Mouse (Mus musculus): Measurements from ENCODE around the gene Ocrl. TPM values are rescaled to one million over a fixed set of nuclear protein-coding genes. Genes with fewer than 3 reads are reported as not detected.

Ocrl gene
- polyA plus RNA-seq, 1 experiment from 2014 or later = 27.3 TPM

- Histone ChIP-seq H3K36me3 (peaks cover 25% of the 10 kb centered on the region), H3K9ac (replicated peaks) (no peak overlapping the region), H3K9me3 (no peaks in the 10 kb centered on the region), H3K4me3 (replicated peaks) (no peak overlapping the region), H3K4me2 (replicated peaks) (no peak overlapping the region), H3K4me1 (replicated peaks) (no peaks in the 10 kb centered on the region), H3K27ac (no peak overlapping the region), H3K27me3 (no peaks in the 10 kb centered on the region)
- 71% methylated on average over 3 of the region's 3 CpGs for WGBS
- no peak for ATAC-seq
Observed at GRCm38 (mm10) chrX:47927981-47928380, 15.8 kb downstream of the Ocrl start.

- 81% methylated on average over 3 of the region's 3 CpGs for WGBS
Observed at GRCm38 (mm10) chrX:47930449-47930848, 18.3 kb downstream of the Ocrl start.

GRCm38 (mm10) chrX:47934352-47934751 lies 22.2 kb downstream of the Ocrl start:
- H3K4me3 ChIP-seq (replicated peaks) = no peak overlapping the region
- no peak overlapping the region for H3K27ac ChIP-seq
- no peaks in the 10 kb centered on the region for H3K27me3 ChIP-seq
- WGBS = 94% methylated on average over 11 of the region's 11 CpGs
- peaks cover 26% of the 10 kb centered on the region for H3K36me3 ChIP-seq
- H3K9me3 ChIP-seq = no peaks in the 10 kb centered on the region; the same call in 1 of the 2 replicates
- no peak for ATAC-seq
- H3K4me2 ChIP-seq (replicated peaks) = no peak overlapping the region
- no peak overlapping the region for H3K9ac ChIP-seq (replicated peaks)
- peaks cover 6% of the 10 kb centered on the region; the same call in 1 of the 2 replicates for H3K4me1 ChIP-seq (replicated peaks)

More at GRCm38 (mm10) chrX:47930449-47930848, 18.3 kb downstream of the Ocrl start:
- H3K27ac ChIP-seq = no peak overlapping the region
- H3K27me3 ChIP-seq = no peaks in the 10 kb centered on the region
- no peak for ATAC-seq
- no peak overlapping the region for H3K4me2 ChIP-seq (replicated peaks)
- H3K36me3 ChIP-seq = peaks cover 31% of the 10 kb centered on the region
- H3K4me3 ChIP-seq (replicated peaks) = no peak overlapping the region
- H3K4me1 ChIP-seq (replicated peaks) = no peaks in the 10 kb centered on the region
- no peak overlapping the region for H3K9ac ChIP-seq (replicated peaks)
- H3K9me3 ChIP-seq = no peaks in the 10 kb centered on the region

- no peak for ATAC-seq
- no peak overlapping the region for H3K9ac ChIP-seq (replicated peaks)
Observed at GRCm38 (mm10) chrX:47936885-47937284, 24.7 kb downstream of the Ocrl start.

GRCm38 (mm10) chrX:47937740-47938139 lies 25.6 kb downstream of the Ocrl start:
- Histone ChIP-seq H3K4me2 (replicated peaks) (no peak overlapping the region), H3K4me1 (replicated peaks) (peaks cover 6% of the 10 kb centered on the region; the same call in 1 of the 2 replicates), H3K27me3 (no peaks in the 10 kb centered on the region), H3K4me3 (replicated peaks) (no peak overlapping the region), H3K9me3 (no peaks in the 10 kb centered on the region; the same call in 1 of the 2 replicates), H3K27ac (peak overlapping the region; percentile 35; the same call in 1 of the 2 replicates), H3K36me3 (0 out of 2 replicates have a peak, but pooled peaks cover 7% of the 10 kb centered on the region), H3K9ac (replicated peaks) (no peak overlapping the region)
- ATAC-seq = peak; percentile 65; the same call in 1 of the 2 replicates
- WGBS = 29% methylated on average over 2 of the region's 2 CpGs

More at GRCm38 (mm10) chrX:47936885-47937284, 24.7 kb downstream of the Ocrl start:
- Histone ChIP-seq H3K4me2 (replicated peaks) (no peak overlapping the region), H3K4me1 (replicated peaks) (peaks cover 6% of the 10 kb centered on the region; the same call in 1 of the 2 replicates), H3K27ac (no peak overlapping the region), H3K9me3 (no peaks in the 10 kb centered on the region; the same call in 1 of the 2 replicates), H3K36me3 (peaks cover 12% of the 10 kb centered on the region), H3K4me3 (replicated peaks) (no peak overlapping the region), H3K27me3 (no peaks in the 10 kb centered on the region)
- WGBS = 35% methylated on average over 5 of the region's 5 CpGs

GRCm38 (mm10) chrX:47949729-47950128 lies 37.5 kb downstream of the Ocrl start:
- Histone ChIP-seq H3K36me3 (peaks cover 14% of the 10 kb centered on the region; the same call in 1 of the 2 replicates), H3K4me3 (replicated peaks) (no peak overlapping the region), H3K27ac (peak overlapping the region; percentile 51), H3K9me3 (no peaks in the 10 kb centered on the region), H3K4me1 (replicated peaks) (0 out of 2 replicates have a peak, but pooled peaks cover 3% of the 10 kb centered on the region), H3K27me3 (no peaks in the 10 kb centered on the region), H3K9ac (replicated peaks) (no peak overlapping the region), H3K4me2 (replicated peaks) (no peak overlapping the region)
- WGBS = 23% methylated on average over 3 of the region's 3 CpGs
- peak; percentile 91 for ATAC-seq

- Histone ChIP-seq H3K9ac (replicated peaks) (no peak overlapping the region), H3K9me3 (no peaks in the 10 kb centered on the region)
- WGBS = 93% methylated on average over 3 of the region's 3 CpGs
Observed at GRCm38 (mm10) chrX:47962579-47962978, 50.4 kb downstream of the Ocrl start.

GRCm38 (mm10) chrX:47970371-47970770 lies 58.2 kb downstream of the Ocrl start:
- Histone ChIP-seq H3K27ac (no peak overlapping the region), H3K4me1 (replicated peaks) (no peaks in the 10 kb centered on the region), H3K36me3 (no peaks in the 10 kb centered on the region), H3K9me3 (no peaks in the 10 kb centered on the region), H3K9ac (replicated peaks) (no peak overlapping the region), H3K4me2 (replicated peaks) (no peak overlapping the region), H3K4me3 (replicated peaks) (no peak overlapping the region), H3K27me3 (no peaks in the 10 kb centered on the region)
- no peak for ATAC-seq
- 91% methylated on average over 4 of the region's 4 CpGs for WGBS

More at GRCm38 (mm10) chrX:47962579-47962978, 50.4 kb downstream of the Ocrl start:
- Histone ChIP-seq H3K4me2 (replicated peaks) (no peak overlapping the region), H3K4me3 (replicated peaks) (no peak overlapping the region), H3K4me1 (replicated peaks) (no peaks in the 10 kb centered on the region), H3K27me3 (no peaks in the 10 kb centered on the region), H3K27ac (no peak overlapping the region), H3K36me3 (peaks cover 12% of the 10 kb centered on the region; the same call in 1 of the 2 replicates)
- ATAC-seq = no peak

- no peaks in the 10 kb centered on the region for H3K4me1 ChIP-seq (replicated peaks)
- no peaks in the 10 kb centered on the region for H3K36me3 ChIP-seq
- H3K27me3 ChIP-seq = no peaks in the 10 kb centered on the region
- H3K9ac ChIP-seq (replicated peaks) = no peak overlapping the region
- H3K27ac ChIP-seq = no peak overlapping the region
- no peak overlapping the region for H3K4me2 ChIP-seq (replicated peaks)
- no peak for ATAC-seq
- H3K9me3 ChIP-seq = no peaks in the 10 kb centered on the region
- no peak overlapping the region for H3K4me3 ChIP-seq (replicated peaks)
- WGBS = 94% methylated on average over 3 of the region's 3 CpGs
Observed at GRCm38 (mm10) chrX:47970864-47971263, 58.7 kb downstream of the Ocrl start.

GRCm38 (mm10) chrX:47971366-47972128 lies 59.4 kb downstream of the Ocrl start:
- no peak overlapping the region for H3K4me2 ChIP-seq (replicated peaks)
- no peak overlapping the region for H3K4me3 ChIP-seq (replicated peaks)
- 0 out of 2 replicates have a peak, but pooled peaks have one; percentile 14 for ATAC-seq
- no peaks in the 10 kb centered on the region for H3K36me3 ChIP-seq
- no peak overlapping the region for H3K27ac ChIP-seq
- H3K9ac ChIP-seq (replicated peaks) = no peak overlapping the region
- no peaks in the 10 kb centered on the region for H3K9me3 ChIP-seq
- H3K4me1 ChIP-seq (replicated peaks) = no peaks in the 10 kb centered on the region
- WGBS = 69% methylated on average over 10 of the region's 10 CpGs
- H3K27me3 ChIP-seq = no peaks in the 10 kb centered on the region

GRCm38 (mm10) chrX:47976551-47976950 lies 64.4 kb downstream of the Ocrl start:
- Histone ChIP-seq H3K4me2 (replicated peaks) (no peak overlapping the region), H3K36me3 (no peaks in the 10 kb centered on the region), H3K27ac (no peak overlapping the region), H3K9me3 (no peaks in the 10 kb centered on the region), H3K9ac (replicated peaks) (no peak overlapping the region), H3K4me3 (replicated peaks) (no peak overlapping the region), H3K27me3 (no peaks in the 10 kb centered on the region), H3K4me1 (replicated peaks) (no peaks in the 10 kb centered on the region)
- 79% methylated on average over 4 of the region's 4 CpGs for WGBS
- no peak for ATAC-seq

- H3K4me1 ChIP-seq (replicated peaks) = no peaks in the 10 kb centered on the region
- no peaks in the 10 kb centered on the region for H3K27me3 ChIP-seq
- no peak overlapping the region for H3K4me2 ChIP-seq (replicated peaks)
- no peak overlapping the region for H3K9ac ChIP-seq (replicated peaks)
- H3K36me3 ChIP-seq = no peaks in the 10 kb centered on the region
- WGBS = 84% methylated on average over 5 of the region's 5 CpGs
- no peak for ATAC-seq
- H3K27ac ChIP-seq = no peak overlapping the region
- H3K4me3 ChIP-seq (replicated peaks) = no peak overlapping the region
- H3K9me3 ChIP-seq = no peaks in the 10 kb centered on the region
Observed at GRCm38 (mm10) chrX:47977078-47977477, 64.9 kb downstream of the Ocrl start.

Data from midbrain, embryonic 13.5 days (tissue).